Mouse (Mus musculus): Measurements from ENCODE around the gene Zfp668. TPM values are rescaled to one million over a fixed set of nuclear protein-coding genes. Genes with fewer than 3 reads are reported as not detected.

Zfp668 gene
- total and polyA plus RNA-seq, 3 experiments = 2.4 to 8.6 (median 5.9) TPM

DNA sequence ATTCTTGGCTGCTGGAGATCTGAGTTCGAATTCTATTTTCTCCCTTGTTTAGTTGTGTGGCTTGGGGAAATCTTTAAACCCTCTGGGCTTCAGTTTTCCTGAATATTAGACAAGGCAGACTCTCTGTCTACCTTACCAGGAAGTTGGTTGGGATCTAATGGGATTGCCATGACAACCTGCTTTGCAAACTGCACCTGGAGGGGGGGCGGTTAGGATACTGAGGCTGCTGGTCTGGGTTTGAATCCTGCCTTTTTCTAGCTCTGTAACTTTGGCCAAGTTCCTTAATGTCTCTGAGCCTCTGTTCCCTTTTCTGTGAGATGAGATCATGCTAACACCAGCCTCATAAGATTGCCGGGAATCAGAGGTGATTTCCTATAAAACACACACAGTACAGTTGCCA is 54.1 kb downstream of the Zfp668 start:
- Histone ChIP-seq H3K79me2 (replicated peaks; ENCODE audit: control insufficient read depth, extremely low read depth, insufficient read depth, poor library complexity, severe bottlenecking) (no peaks in the 10 kb centered on the region), H3K9me3 (replicated peaks; ENCODE audit: low read length) (no peaks in the 10 kb centered on the region), H3K4me1 (ENCODE audit: control insufficient read depth in 1 of 2, insufficient read depth in 2 of 2) (peaks cover 4 to 31% of the 10 kb centered on the region in 2 experiments; a peak in 3 of 4 replicates), H3K27me3 (replicated peaks) (no peaks in the 10 kb centered on the region), H3K4me3 (replicated peaks in 1 of 3; ENCODE audit: low read depth in 2 of 3, low read length in 2 of 3, poor library complexity in 1 of 3) (no peak overlapping the region), H3K4me2 (ENCODE audit: insufficient read depth, low read depth, poor library complexity, severe bottlenecking) (no peak overlapping the region), H3K27ac (ENCODE audit: insufficient read depth, low read depth) (no peak overlapping the region), H3K9ac (ENCODE audit: insufficient read depth, low read depth) (no peak overlapping the region), H3K36me3 (replicated peaks in 1 of 2; ENCODE audit: control insufficient read depth in 1 of 2, insufficient read depth in 1 of 2, low read length in 1 of 2) (no peaks in the 10 kb centered on the region)
- dilution Hi-C loops (cut with MboI; ENCODE audit: extremely low pct_ligation_motif_present, extremely low pct_unique_long_range_greater_than_20kb, low sequenced_read_pairs) (no loop called here), in situ Hi-C loops (cut with MboI; ENCODE audit: low pct_ligation_motif_present, low pct_unique_long_range_greater_than_20kb, low sequenced_read_pairs) (no loop called here)
- TF ChIP-seq NRF1 (IDR thresholded peaks at IDR 0.05; ENCODE audit: low read depth, low read length) (no peak), USF1 (IDR thresholded peaks at IDR 0.05; ENCODE audit: low read depth, low read length) (no peak)
- DNase-seq (ENCODE audit: extremely low read depth) = no peak

DNA sequence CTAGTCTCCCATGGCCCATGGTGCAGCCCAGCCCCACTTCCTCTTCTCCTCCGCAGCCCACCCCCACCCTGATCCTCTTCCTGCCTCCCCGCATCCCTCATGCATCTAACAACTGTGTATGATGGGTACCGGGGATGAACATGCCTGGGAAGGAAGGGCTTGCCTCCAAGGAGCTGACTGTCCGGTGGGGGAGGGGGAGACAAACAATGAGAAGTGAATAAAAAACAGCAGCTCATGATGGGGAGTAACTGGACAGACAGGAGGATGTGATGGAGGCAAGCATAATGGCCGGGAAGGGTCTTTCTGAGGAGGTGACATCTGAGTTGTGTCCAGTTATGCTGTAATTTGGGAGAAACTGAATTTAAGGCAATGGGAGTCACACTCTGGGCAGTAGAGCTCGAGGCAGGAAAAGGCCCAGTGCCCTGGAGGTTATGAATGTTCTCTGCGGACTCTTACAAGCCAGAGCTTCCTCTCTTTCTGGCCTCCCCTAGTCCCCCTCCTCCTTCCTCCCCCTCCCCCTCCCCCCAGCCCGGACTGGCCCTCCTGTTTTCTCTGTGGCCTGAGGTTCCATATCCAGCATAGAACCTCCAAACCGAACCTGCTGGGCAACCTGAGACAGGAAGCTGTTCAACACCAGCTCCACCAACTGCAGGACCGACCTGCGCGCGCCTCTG is 55.7 kb downstream of the Zfp668 start:
- Histone ChIP-seq H3K4me1 (ENCODE audit: control insufficient read depth in 1 of 2, insufficient read depth in 2 of 2) (peaks cover 7 to 42% of the 10 kb centered on the region in 2 experiments), H3K27me3 (replicated peaks) (no peaks in the 10 kb centered on the region), H3K79me2 (replicated peaks; ENCODE audit: control insufficient read depth, extremely low read depth, insufficient read depth, poor library complexity, severe bottlenecking) (no peaks in the 10 kb centered on the region), H3K27ac (ENCODE audit: insufficient read depth, low read depth) (no peak overlapping the region), H3K36me3 (replicated peaks in 1 of 2; ENCODE audit: control insufficient read depth in 1 of 2, insufficient read depth in 1 of 2, low read length in 1 of 2) (no peaks in the 10 kb centered on the region), H3K4me2 (ENCODE audit: insufficient read depth, low read depth, poor library complexity, severe bottlenecking) (no peak overlapping the region), H3K9ac (ENCODE audit: insufficient read depth, low read depth) (no peak overlapping the region), H3K4me3 (replicated peaks in 1 of 3; ENCODE audit: low read depth in 2 of 3, low read length in 2 of 3, poor library complexity in 1 of 3) (no peak overlapping the region), H3K9me3 (replicated peaks; ENCODE audit: low read length) (no peaks in the 10 kb centered on the region)
- no peak for TF ChIP-seq SIN3A (IDR thresholded peaks at IDR 0.05; ENCODE audit: low read length)
- no peak for TF ChIP-seq MEF2A (IDR thresholded peaks at IDR 0.05; ENCODE audit: borderline replicate concordance, low read depth, low read length)
- no peak for TF ChIP-seq JUN (IDR thresholded peaks at IDR 0.05; ENCODE audit: insufficient read depth, low read depth, low read length)
- TF ChIP-seq JUND (conservative IDR thresholded peaks at IDR 0.05; ENCODE audit: low read depth, low read length) = no peak
- TF ChIP-seq UBTF (IDR thresholded peaks at IDR 0.05; ENCODE audit: low read depth, low read length) = no peak
- no peak for TF ChIP-seq CTCF (conservative IDR thresholded peaks at IDR 0.05 in 1 of 2, IDR thresholded peaks at IDR 0.05 in 1 of 2; ENCODE audit: low read depth in 2 of 2, low read length in 2 of 2)
- no peak for TF ChIP-seq TCF12 (IDR thresholded peaks at IDR 0.05; ENCODE audit: low read depth, low read length)
- TF ChIP-seq USF2 (conservative IDR thresholded peaks at IDR 0.05; ENCODE audit: low read depth, low read length) = no peak
- no peak for TF ChIP-seq RCOR1 (conservative IDR thresholded peaks at IDR 0.05; ENCODE audit: low read depth, low read length)
- no peak for DNase-seq (ENCODE audit: extremely low read depth)
- in situ Hi-C loops (cut with MboI; ENCODE audit: low pct_ligation_motif_present, low pct_unique_long_range_greater_than_20kb, low sequenced_read_pairs) = no loop called here
- dilution Hi-C loops (cut with MboI; ENCODE audit: extremely low pct_ligation_motif_present, extremely low pct_unique_long_range_greater_than_20kb, low sequenced_read_pairs) = no loop called here

DNA sequence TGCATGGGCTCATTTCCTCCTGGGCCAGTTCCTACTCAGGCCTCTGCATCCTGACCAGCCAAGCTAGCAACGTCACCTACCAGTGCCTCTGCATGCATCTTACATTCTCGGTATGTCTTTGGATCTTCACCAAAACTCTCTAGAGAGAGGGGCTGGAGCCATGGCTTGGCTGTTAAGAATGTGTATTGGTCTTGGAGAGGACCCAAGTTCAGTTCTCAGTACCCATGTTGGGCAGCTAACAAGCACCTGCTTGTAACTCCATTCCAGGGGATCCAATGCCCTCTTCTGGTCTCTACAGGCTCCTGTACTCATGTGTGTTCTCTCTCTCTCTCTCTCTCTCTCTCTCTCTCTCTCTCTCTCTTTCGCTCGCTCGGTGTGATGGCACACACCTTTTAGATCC is 58.9 kb downstream of the Zfp668 start:
- H3K4me3 ChIP-seq (replicated peaks in 1 of 3; ENCODE audit: low read depth in 2 of 3, low read length in 2 of 3, poor library complexity in 1 of 3) = no peak overlapping the region
- dilution Hi-C loops (cut with MboI; ENCODE audit: extremely low pct_ligation_motif_present, extremely low pct_unique_long_range_greater_than_20kb, low sequenced_read_pairs) = no loop called here

More for the DNA sequence above, 58.9 kb downstream of the Zfp668 start:
- H3K4me1 ChIP-seq (ENCODE audit: control insufficient read depth in 1 of 2, insufficient read depth in 2 of 2) = peaks cover 10 to 45% of the 10 kb centered on the region in 2 experiments
- no peak overlapping the region for H3K9ac ChIP-seq (ENCODE audit: insufficient read depth, low read depth)
- H3K9me3 ChIP-seq (replicated peaks; ENCODE audit: low read length) = no peaks in the 10 kb centered on the region
- H3K79me2 ChIP-seq (replicated peaks; ENCODE audit: control insufficient read depth, extremely low read depth, insufficient read depth, poor library complexity, severe bottlenecking) = no peaks in the 10 kb centered on the region
- no peaks in the 10 kb centered on the region for H3K36me3 ChIP-seq (replicated peaks in 1 of 2; ENCODE audit: control insufficient read depth in 1 of 2, insufficient read depth in 1 of 2, low read length in 1 of 2)
- no peak for DNase-seq (ENCODE audit: extremely low read depth)
- in situ Hi-C loops (cut with MboI; ENCODE audit: low pct_ligation_motif_present, low pct_unique_long_range_greater_than_20kb, low sequenced_read_pairs) = loop anchor here (5.0 kb wide), 1 partner anchor 40 kb away; the partner anchor contains the start of gene Setd1a
- TF ChIP-seq USF2 (conservative IDR thresholded peaks at IDR 0.05; ENCODE audit: low read depth, low read length) (no peak), RAD21 (IDR thresholded peaks at IDR 0.05; ENCODE audit: low read depth, low read length) (no peak), SMC3 (IDR thresholded peaks at IDR 0.05; ENCODE audit: low read depth, low read length) (no peak)
- no peaks in the 10 kb centered on the region for H3K27me3 ChIP-seq (replicated peaks)
- no peak overlapping the region for H3K4me2 ChIP-seq (ENCODE audit: insufficient read depth, low read depth, poor library complexity, severe bottlenecking)
- H3K27ac ChIP-seq (ENCODE audit: insufficient read depth, low read depth) = no peak overlapping the region

Measured in CH12.LX (cell line).